Mouse (Mus musculus) liver, embryonic 14.5 days (tissue): ENCODE measurements around the gene Skap2.

Source experiments
- CTCF ChIP-seq: IDR thresholded peaks from 2 replicates; pipeline ENCODE4 v1.5.1; 2016; ENCODE audit warnings: antibody characterized with exemption, low read depth, control low read depth
- EP300 ChIP-seq: IDR thresholded peaks from 2 replicates; pipeline ENCODE4 v1.6.1; 2016; ENCODE audit warnings: antibody characterized with exemption, low read depth

GRCm38 (mm10) chr6:52045517-52045916 lies 33.2 kb upstream of the Skap2 start:
- TF ChIP-seq CTCF (peak; percentile 42; the same call in 1 of the 2 replicates), EP300 (no peak)
